Mouse (Mus musculus) hindbrain, embryonic 14.5 days (tissue): ENCODE results near the gene Tmc2. TPM values are rescaled to one million over a fixed set of nuclear protein-coding genes. Genes with fewer than 3 reads are reported as not detected.
A peak's percentile ranks its signal among the peaks of the same experiment; 100 is the strongest.

ENCODE experiments used
- ATAC-seq: fragments of 200-750 bp; cut with Nextera tagmentation; 2 replicates; pipeline ENCODE4 v1.8.0; 2017; ENCODE audit warnings: moderate number of reproducible peaks, mild to moderate bottlenecking, moderate TSS enrichment, moderate library complexity; ENCODE audit not compliant: low FRiP score
- DNase-seq: peaks from one replicate; pipeline ENCODE4 v3.0.0-alpha.2; 2015; ENCODE audit warnings: low spot score
- H3K27ac ChIP-seq: fragments of 300-500 bp; sonication (generic); 2 replicates; pipeline ENCODE4 v1.5.1; 2014; ENCODE audit warnings: mild to moderate bottlenecking, moderate library complexity
- H3K27me3 ChIP-seq: fragments of 300-500 bp; sonication (generic); 2 replicates; pipeline ENCODE4 v1.6.1; 2014; ENCODE audit warnings: mild to moderate bottlenecking, low read length, mixed read lengths; ENCODE audit not compliant: control insufficient read depth, insufficient read depth
- H3K36me3 ChIP-seq: fragments of 300-500 bp; sonication (generic); replicated peaks from 2 replicates; pipeline ENCODE4 v1.6.1; 2014; ENCODE audit not compliant: control insufficient read depth, insufficient read depth
- H3K4me1 ChIP-seq: fragments of 300-500 bp; sonication (generic); replicated peaks from 2 replicates; pipeline ENCODE4 v1.6.1; 2014; ENCODE audit warnings: antibody characterized with exemption, low read length, mixed read lengths; ENCODE audit not compliant: control insufficient read depth, insufficient read depth
- H3K4me2 ChIP-seq: fragments of 300-500 bp; sonication (generic); replicated peaks from 2 replicates; pipeline ENCODE4 v1.6.1; 2014; ENCODE audit warnings: mild to moderate bottlenecking, moderate library complexity
- H3K4me3 ChIP-seq: fragments of 300-500 bp; sonication (generic); replicated peaks from 2 replicates; pipeline ENCODE4 v1.5.1; 2014; ENCODE audit warnings: mild to moderate bottlenecking, low read length
- H3K9ac ChIP-seq: fragments of 300-500 bp; sonication (generic); 2 replicates; pipeline ENCODE4 v1.6.1; 2014
- H3K9me3 ChIP-seq: fragments of 300-500 bp; sonication (generic); 2 replicates; pipeline ENCODE4 v1.6.1; 2016; ENCODE audit warnings: low read length; ENCODE audit not compliant: control insufficient read depth
- WGBS: fragments of 180-500 bp; shearing (Covaris S2); extraction: QIAGEN DNeasy Blood & Tissue Kit; methylation state at CpG from one replicate; pipeline ENCODE4 v1.1.7; 2014; 5-methylcytosine and 5-hydroxymethylcytosine counted together
- polyA plus RNA-seq: library from polyadenylated mRNA; unstranded; fragments of >200 nt; fragmentation: Nextera tagmentation; extraction: Ambion mirVana; gene quantifications from 2 replicates; pipeline ENCODE4 v1.2.1, GENCODE M21; 2014

Gene Tmc2
- polyA plus RNA-seq = not detected in 2 replicates

- WGBS = 94% methylated on average over 16 of the region's 16 CpGs
- Histone ChIP-seq H3K9ac (no peak within 1 kb of the TSS), H3K36me3 (no peaks in the 10 kb centered on the region), H3K9me3 (0 out of 2 replicates have a peak, but pooled peaks cover 5% of the 10 kb centered on the region), H3K27me3 (no peaks in the 10 kb centered on the region), H3K4me3 (no peak within 1 kb of the TSS), H3K27ac (no peak within 1 kb of the TSS), H3K4me2 (no peak within 1 kb of the TSS), H3K4me1 (no peaks in the 10 kb centered on the region)
- DNase-seq (no peak), ATAC-seq (no peak)
These were observed at the start of gene Tmc2 for GRCm38 (mm10) chr2:130194894-130195293. Gene Tmc2 (plus strand): TSS chr2:130195194.

- ATAC-seq = no peak
- Histone ChIP-seq H3K36me3 (no peaks in the 10 kb centered on the region), H3K9ac (no peak overlapping the region), H3K4me2 (no peak overlapping the region), H3K4me3 (no peak overlapping the region), H3K27me3 (no peaks in the 10 kb centered on the region), H3K4me1 (no peaks in the 10 kb centered on the region), H3K9me3 (no peaks in the 10 kb centered on the region), H3K27ac (no peak overlapping the region)
- WGBS = 64% methylated on average over 5 of the region's 5 CpGs
- DNase-seq = no peak
These were observed 48.8 kb upstream of the Tmc2 start for GRCm38 (mm10) chr2:130146089-130146668.

GRCm38 (mm10) chr2:130155171-130155570 is 39.8 kb upstream of the Tmc2 start:
- H3K4me2 ChIP-seq = no peak overlapping the region
- H3K27me3 ChIP-seq = no peaks in the 10 kb centered on the region
- DNase-seq = no peak
- 80% methylated on average over 3 of the region's 3 CpGs for WGBS
- no peak for ATAC-seq
- H3K27ac ChIP-seq = no peak overlapping the region
- no peak overlapping the region for H3K4me3 ChIP-seq
- H3K4me1 ChIP-seq = no peaks in the 10 kb centered on the region
- no peak overlapping the region for H3K9ac ChIP-seq
- no peaks in the 10 kb centered on the region for H3K36me3 ChIP-seq
- no peaks in the 10 kb centered on the region for H3K9me3 ChIP-seq

GRCm38 (mm10) chr2:130155851-130156250 is 39.1 kb upstream of the Tmc2 start:
- no peak for DNase-seq
- no peaks in the 10 kb centered on the region for H3K27me3 ChIP-seq
- no peaks in the 10 kb centered on the region for H3K36me3 ChIP-seq

GRCm38 (mm10) chr2:130157231-130158087 is 37.5 kb upstream of the Tmc2 start:
- no peak overlapping the region for H3K4me2 ChIP-seq
- whole genome bisulfite sequencing = 43% methylated on average over 14 of the region's 14 CpGs
- H3K4me3 ChIP-seq = no peak overlapping the region
- ATAC-seq (no peak), DNase-seq (no peak)
- H3K9ac ChIP-seq = no peak overlapping the region
- no peaks in the 10 kb centered on the region for H3K4me1 ChIP-seq
- H3K27me3 ChIP-seq = no peaks in the 10 kb centered on the region
- no peaks in the 10 kb centered on the region for H3K36me3 ChIP-seq
- H3K27ac ChIP-seq = no peak overlapping the region
- H3K9me3 ChIP-seq = no peaks in the 10 kb centered on the region

More at GRCm38 (mm10) chr2:130155851-130156250, 39.1 kb upstream of the Tmc2 start:
- Histone ChIP-seq H3K9ac (no peak overlapping the region), H3K4me3 (no peak overlapping the region), H3K9me3 (no peaks in the 10 kb centered on the region), H3K4me1 (no peaks in the 10 kb centered on the region), H3K27ac (no peak overlapping the region), H3K4me2 (no peak overlapping the region)
- no peak for ATAC-seq

GRCm38 (mm10) chr2:130158088-130158437 is 36.9 kb upstream of the Tmc2 start:
- Histone ChIP-seq H3K4me1 (no peaks in the 10 kb centered on the region), H3K4me3 (no peak overlapping the region), H3K9me3 (no peaks in the 10 kb centered on the region), H3K4me2 (no peak overlapping the region), H3K9ac (no peak overlapping the region), H3K27ac (no peak overlapping the region), H3K36me3 (no peaks in the 10 kb centered on the region), H3K27me3 (no peaks in the 10 kb centered on the region)
- 49% methylated on average over 4 of the region's 4 CpGs for WGBS
- DNase-seq (no peak), ATAC-seq (no peak)

- DNase-seq = no peak
- Histone ChIP-seq H3K36me3 (peaks cover 12% of the 10 kb centered on the region), H3K27ac (no peak overlapping the region), H3K9ac (no peak overlapping the region), H3K27me3 (no peaks in the 10 kb centered on the region), H3K4me3 (no peak overlapping the region), H3K9me3 (no peaks in the 10 kb centered on the region), H3K4me1 (no peaks in the 10 kb centered on the region; the same call in 1 of the 2 replicates), H3K4me2 (no peak overlapping the region)
- ATAC-seq = no peak
- WGBS = 90% methylated on average over 5 of the region's 5 CpGs
These were observed 32.3 kb upstream of the Tmc2 start for GRCm38 (mm10) chr2:130162701-130163100.

- ATAC-seq (peak; percentile 84), DNase-seq (peak; percentile 83)
- Histone ChIP-seq H3K4me1 (no peaks in the 10 kb centered on the region; the same call in 1 of the 2 replicates), H3K9me3 (no peaks in the 10 kb centered on the region), H3K36me3 (peaks cover 45% of the 10 kb centered on the region), H3K4me2 (no peak overlapping the region), H3K27ac (peak overlapping the region; percentile 40; the same call in 1 of the 2 replicates), H3K27me3 (no peaks in the 10 kb centered on the region), H3K9ac (no peak overlapping the region), H3K4me3 (no peak overlapping the region)
- 56% methylated on average over 9 of the region's 9 CpGs for WGBS
These were observed 28.4 kb upstream of the Tmc2 start for GRCm38 (mm10) chr2:130166311-130167214.

GRCm38 (mm10) chr2:130167861-130168260 is 27.1 kb upstream of the Tmc2 start:
- Histone ChIP-seq H3K9me3 (no peaks in the 10 kb centered on the region), H3K36me3 (peaks cover 58% of the 10 kb centered on the region), H3K4me2 (no peak overlapping the region), H3K9ac (no peak overlapping the region), H3K27ac (no peak overlapping the region), H3K4me1 (no peaks in the 10 kb centered on the region; the same call in 1 of the 2 replicates), H3K4me3 (no peak overlapping the region), H3K27me3 (no peaks in the 10 kb centered on the region)
- ATAC-seq (no peak), DNase-seq (peak; percentile 80)
- WGBS = 53% methylated on average over 3 of the region's 3 CpGs
